Mouse (Mus musculus) midbrain, embryonic 13.5 days (tissue): ENCODE results near the gene Mta3. TPM values are rescaled to one million over a fixed set of nuclear protein-coding genes. Genes with fewer than 3 reads are reported as not detected.
"Not testable (repeated sequence)": the region's sequence is repeated elsewhere in the genome, so short reads cannot be mapped to it uniquely, and the experiment has no call there.

ENCODE experiments used
- ATAC-seq: fragments of 200-750 bp; cut with Nextera tagmentation; 2 replicates; pipeline ENCODE4 v1.8.0; 2017; ENCODE audit warnings: mild to moderate bottlenecking, moderate TSS enrichment, moderate library complexity
- H3K27ac ChIP-seq: fragments of 300-500 bp; sonication (generic); 2 replicates; pipeline ENCODE4 v1.5.1; 2015; ENCODE audit warnings: inconsistent platforms, mild to moderate bottlenecking, moderate library complexity
- H3K27me3 ChIP-seq: fragments of 300-500 bp; sonication (generic); 2 replicates; pipeline ENCODE4 v1.6.1; 2015; ENCODE audit warnings: mild to moderate bottlenecking, inconsistent platforms
- H3K36me3 ChIP-seq: fragments of 300-500 bp; sonication (generic); 2 replicates; pipeline ENCODE4 v1.6.1; 2015; ENCODE audit warnings: mild to moderate bottlenecking, inconsistent platforms
- H3K4me1 ChIP-seq: fragments of 300-500 bp; sonication (generic); replicated peaks from 2 replicates; pipeline ENCODE4 v1.6.1; 2015; ENCODE audit warnings: inconsistent platforms
- H3K4me2 ChIP-seq: fragments of 300-500 bp; sonication (generic); replicated peaks from 2 replicates; pipeline ENCODE4 v1.6.1; 2015; ENCODE audit warnings: moderate library complexity, mild to moderate bottlenecking, inconsistent platforms
- H3K4me3 ChIP-seq: fragments of 300-500 bp; sonication (generic); replicated peaks from 2 replicates; pipeline ENCODE4 v1.5.1; 2015; ENCODE audit warnings: mild to moderate bottlenecking, inconsistent platforms
- H3K9ac ChIP-seq: fragments of 300-500 bp; sonication (generic); replicated peaks from 2 replicates; pipeline ENCODE4 v1.6.1; 2015; ENCODE audit warnings: mild to moderate bottlenecking, inconsistent platforms
- H3K9me3 ChIP-seq: fragments of 300-500 bp; sonication (generic); 2 replicates; pipeline ENCODE4 v1.6.1; 2016; ENCODE audit warnings: mild to moderate bottlenecking, inconsistent platforms
- WGBS: fragments of 180-500 bp; shearing (Covaris S2); methylation state at CpG from one replicate; pipeline ENCODE4 v1.1.7; 2015; 5-methylcytosine and 5-hydroxymethylcytosine counted together
- polyA plus RNA-seq: library from polyadenylated mRNA; unstranded; fragments of >200 nt; fragmentation: Nextera tagmentation; extraction: Ambion mirVana; gene quantifications from 2 replicates; pipeline ENCODE4 v1.2.1, GENCODE M21; 2015

The Mta3 gene
- polyA plus RNA-seq, 1 experiment from 2014 or later: 26.6 TPM

DNA sequence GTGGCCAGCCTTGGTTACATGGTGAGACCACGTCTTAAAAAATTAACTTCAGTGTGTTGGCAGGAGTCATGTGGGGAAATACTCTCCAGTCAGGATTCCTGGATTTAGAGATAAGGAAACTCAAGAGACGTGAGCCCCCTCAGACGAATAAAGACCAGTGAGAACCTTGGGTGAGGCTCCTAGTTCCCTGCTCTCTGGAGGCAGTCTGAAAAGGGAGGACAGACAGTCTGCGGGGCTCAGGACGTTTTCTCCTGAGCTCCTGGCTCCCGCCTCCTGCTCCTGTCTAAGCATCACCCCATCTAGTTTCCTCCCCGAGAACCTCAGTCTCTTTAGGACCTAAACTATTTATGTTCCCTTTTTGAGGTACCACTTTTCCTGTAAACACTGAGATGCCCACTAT, 154.3 kb downstream of the Mta3 start:
- no peak overlapping the region for H3K27ac ChIP-seq
- H3K9me3 ChIP-seq: no peaks in the 10 kb centered on the region
- H3K4me2 ChIP-seq: no peak overlapping the region
- WGBS: 88% methylated on average over 7 of the region's 7 CpGs
- peaks cover 5% of the 10 kb centered on the region; the same call in 1 of the 2 replicates for H3K27me3 ChIP-seq
- H3K4me3 ChIP-seq: no peak overlapping the region
- H3K9ac ChIP-seq: no peak overlapping the region
- no peaks in the 10 kb centered on the region for H3K36me3 ChIP-seq
- no peak for ATAC-seq
- H3K4me1 ChIP-seq: peaks cover 7% of the 10 kb centered on the region

- not testable (repeated sequence) for H3K36me3 ChIP-seq, ATAC-seq, H3K27ac ChIP-seq, H3K9me3 ChIP-seq, H3K9ac ChIP-seq, H3K27me3 ChIP-seq, H3K4me1 ChIP-seq
- 64% methylated on average over 8 of the region's 8 CpGs for WGBS
- Histone ChIP-seq H3K4me2 (peak overlapping the region; percentile 67; the same call in 1 of the 2 replicates), H3K4me3 (peak overlapping the region; percentile 70)
These were observed 155.0 kb downstream of the Mta3 start for GRCm38 (mm10) chr17:83860968-83861367.

DNA sequence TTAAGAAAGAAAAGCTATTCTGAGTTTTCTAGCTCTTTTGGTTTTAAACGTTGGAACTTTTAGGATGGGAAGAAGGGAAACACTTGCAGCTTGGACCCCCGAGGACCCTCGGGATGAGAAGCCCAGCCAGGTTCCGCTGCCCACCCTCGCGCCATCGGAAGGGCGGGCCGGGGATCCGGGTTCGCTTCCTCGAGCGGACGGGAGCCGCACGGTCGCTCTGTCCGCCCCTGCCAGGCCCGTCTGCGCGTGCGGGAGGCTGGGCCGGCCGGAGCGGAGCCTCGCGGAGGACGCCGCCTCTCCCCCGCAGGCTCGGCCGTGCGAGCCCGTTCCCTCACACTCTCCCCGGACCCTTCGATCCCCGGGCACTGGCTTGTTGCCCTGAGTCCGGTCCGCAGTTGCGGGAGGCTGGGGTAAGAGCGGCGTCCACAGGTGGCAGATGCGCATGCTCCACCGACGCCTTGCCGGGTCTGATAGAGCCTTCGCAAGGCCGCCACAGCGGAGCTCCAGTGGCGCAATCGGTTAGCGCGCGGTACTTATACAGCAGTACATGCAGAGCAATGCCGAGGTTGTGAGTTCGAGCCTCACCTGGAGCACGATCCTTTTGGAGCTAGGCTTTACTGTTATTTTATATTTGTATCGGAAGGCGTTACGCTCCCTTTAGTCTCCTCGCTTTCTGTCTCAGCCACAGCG, 155.6 kb downstream of the Mta3 start:
- H3K27ac ChIP-seq: peak overlapping the region; percentile 84
- H3K27me3 ChIP-seq: peaks cover 9% of the 10 kb centered on the region; the same call in 1 of the 2 replicates
- WGBS: under 1% methylated on average over 62 of the region's 62 CpGs
- H3K9me3 ChIP-seq: no peaks in the 10 kb centered on the region
- H3K4me2 ChIP-seq: peak overlapping the region; percentile 67
- ATAC-seq: peak; percentile 92
- H3K9ac ChIP-seq: peak overlapping the region; percentile 70
- peak overlapping the region; percentile 70 for H3K4me3 ChIP-seq
- H3K36me3 ChIP-seq: no peaks in the 10 kb centered on the region
- H3K4me1 ChIP-seq: peaks cover 7% of the 10 kb centered on the region

DNA sequence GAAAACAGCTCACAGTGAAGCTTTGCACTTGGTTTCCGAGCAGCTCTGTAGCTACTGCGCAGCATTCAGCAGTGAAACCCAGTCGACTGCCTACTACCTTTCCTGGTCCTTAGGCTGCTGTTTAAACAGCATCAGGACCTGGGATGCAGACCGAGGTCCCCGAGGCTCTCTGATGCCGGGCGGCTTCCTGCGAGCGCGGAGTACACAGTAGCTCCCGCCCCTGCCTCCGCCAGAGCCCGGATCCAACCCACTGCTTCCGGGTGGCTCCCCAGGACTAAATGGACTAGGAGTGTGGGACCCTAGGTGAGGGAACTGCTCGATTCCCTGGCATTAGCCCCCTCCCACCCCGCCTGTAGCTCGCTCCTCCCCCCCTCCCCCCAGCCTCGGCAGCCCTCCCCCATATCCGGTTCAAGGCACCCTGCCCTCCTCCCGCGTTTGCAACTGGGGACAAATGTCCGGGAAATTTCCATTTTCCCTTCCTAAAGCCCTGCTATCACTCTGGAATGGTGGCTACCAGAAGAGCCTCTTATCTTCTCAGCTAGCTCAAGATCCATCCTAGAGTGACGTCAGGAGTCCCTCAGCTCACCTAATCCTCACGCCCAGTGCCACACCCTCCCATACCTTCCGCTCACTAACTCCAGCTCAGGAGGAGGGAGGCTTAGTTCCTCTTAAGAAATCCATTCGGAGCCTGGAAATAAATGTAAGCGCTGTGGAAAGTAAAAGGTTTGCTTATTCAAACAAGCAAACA, 156.3 kb downstream of the Mta3 start:
- ATAC-seq: peak; percentile 88

DNA sequence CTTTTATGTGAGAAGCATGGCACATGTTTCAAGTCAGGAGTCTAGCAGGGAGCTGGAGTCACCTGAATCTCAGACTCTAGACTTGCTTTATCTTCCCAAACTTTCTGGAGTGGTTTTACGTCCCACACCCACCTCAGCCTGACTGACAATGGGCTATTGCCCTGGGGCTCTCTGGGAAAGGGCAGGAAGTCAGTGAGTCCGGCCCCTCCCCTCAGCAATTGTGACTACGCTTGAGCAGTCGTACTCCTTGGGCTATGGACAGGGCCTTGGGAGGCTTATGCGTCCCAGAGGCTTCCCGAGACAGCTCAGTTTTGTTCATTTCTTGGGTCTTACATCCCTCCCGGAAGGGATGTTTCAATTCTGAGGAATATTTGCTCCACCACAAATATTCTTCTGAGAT, 159.4 kb downstream of the Mta3 start:
- Histone ChIP-seq H3K4me3 (no peak overlapping the region), H3K27me3 (peaks cover 9% of the 10 kb centered on the region; the same call in 1 of the 2 replicates), H3K4me2 (no peak overlapping the region), H3K9me3 (no peaks in the 10 kb centered on the region), H3K27ac (no peak overlapping the region), H3K36me3 (no peaks in the 10 kb centered on the region), H3K4me1 (peaks cover 7% of the 10 kb centered on the region), H3K9ac (no peak overlapping the region)
- WGBS: 65% methylated on average over 7 of the region's 7 CpGs
- no peak for ATAC-seq

More for the DNA sequence above, 156.3 kb downstream of the Mta3 start:
- Histone ChIP-seq H3K4me1 (peaks cover 7% of the 10 kb centered on the region), H3K4me2 (peak overlapping the region; percentile 67), H3K27me3 (peaks cover 9% of the 10 kb centered on the region; the same call in 1 of the 2 replicates), H3K9me3 (no peaks in the 10 kb centered on the region), H3K27ac (peak overlapping the region; percentile 84), H3K36me3 (no peaks in the 10 kb centered on the region), H3K4me3 (peak overlapping the region; percentile 70), H3K9ac (peak overlapping the region; percentile 70)
- 1% methylated on average over 27 of the region's 27 CpGs for WGBS

GRCm38 (mm10) chr17:83866582-83866981, 160.6 kb downstream of the Mta3 start:
- H3K9me3 ChIP-seq: no peaks in the 10 kb centered on the region
- no peak overlapping the region for H3K4me3 ChIP-seq
- no peak overlapping the region for H3K9ac ChIP-seq
- H3K27me3 ChIP-seq: peaks cover 9% of the 10 kb centered on the region; the same call in 1 of the 2 replicates
- H3K4me1 ChIP-seq: peaks cover 7% of the 10 kb centered on the region
- H3K27ac ChIP-seq: no peak overlapping the region
- no peak overlapping the region for H3K4me2 ChIP-seq
- ATAC-seq: no peak
- no peaks in the 10 kb centered on the region for H3K36me3 ChIP-seq
- WGBS: 15% methylated on average over 10 of the region's 10 CpGs

- no peaks in the 10 kb centered on the region for H3K9me3 ChIP-seq
- no peak overlapping the region for H3K4me3 ChIP-seq
- H3K27me3 ChIP-seq: peaks cover 2% of the 10 kb centered on the region; the same call in 1 of the 2 replicates
- 91% methylated on average over 4 of the region's 4 CpGs for WGBS
- peaks cover 3% of the 10 kb centered on the region; the same call in 1 of the 2 replicates for H3K4me1 ChIP-seq
- no peak overlapping the region for H3K9ac ChIP-seq
- ATAC-seq: no peak
- no peak overlapping the region for H3K27ac ChIP-seq
- H3K4me2 ChIP-seq: no peak overlapping the region
- no peaks in the 10 kb centered on the region for H3K36me3 ChIP-seq
These were observed 164.4 kb downstream of the Mta3 start for GRCm38 (mm10) chr17:83870385-83870784.

Other genes with a start within 250 kb of the Mta3 start
- gene Cox7a2l, start 188.8 kb upstream of the Mta3 start, polyA plus RNA-seq: 184 and 188 TPM in 2 replicates
- gene Kcng3, start 74.3 kb upstream of the Mta3 start, polyA plus RNA-seq: 0.05 TPM in 1 of 2 replicates, not detected in the other
- 0.31 TPM in 1 of 2 replicates, not detected in the other for gene Haao, start 141.8 kb downstream of the Mta3 start, polyA plus RNA-seq